Mouse (Mus musculus) limb, embryonic 11.5 days (tissue): Measurements from ENCODE around the gene Vapa. TPM values are rescaled to one million over a fixed set of nuclear protein-coding genes. Genes with fewer than 3 reads are reported as not detected.
A peak's percentile ranks its signal among the peaks of the same experiment; 100 is the strongest.

Experiments used
- ATAC-seq: fragments of 200-750 bp; cut with Nextera tagmentation; 2 replicates; pipeline ENCODE4 v1.8.0; 2017; ENCODE audit warnings: low read depth; ENCODE audit not compliant: insufficient number of reproducible peaks, low FRiP score, low TSS enrichment
- DNase-seq: peaks from one replicate; pipeline ENCODE4 v3.0.0-alpha.2; 2015; ENCODE audit warnings: low spot score
- H3K27ac ChIP-seq: fragments of 300-500 bp; sonication (generic); replicated peaks from 2 replicates; pipeline ENCODE4 v1.5.1; 2014; ENCODE audit warnings: low read depth, mild to moderate bottlenecking, low read length
- H3K27me3 ChIP-seq: fragments of 300-500 bp; sonication (generic); 2 replicates; pipeline ENCODE4 v1.6.1; 2014; ENCODE audit warnings: mild to moderate bottlenecking, low read length, mixed read lengths; ENCODE audit not compliant: control insufficient read depth, insufficient read depth
- H3K36me3 ChIP-seq: fragments of 300-500 bp; sonication (generic); 2 replicates; pipeline ENCODE4 v1.6.1; 2014; ENCODE audit warnings: mild to moderate bottlenecking, low read length, moderate library complexity, mixed read lengths; ENCODE audit not compliant: control insufficient read depth, insufficient read depth
- H3K4me1 ChIP-seq: fragments of 300-500 bp; sonication (generic); 2 replicates; pipeline ENCODE4 v1.6.1; 2014; ENCODE audit warnings: low read length, mixed read lengths; ENCODE audit not compliant: control insufficient read depth, insufficient read depth
- H3K4me2 ChIP-seq: fragments of 300-500 bp; sonication (generic); 2 replicates; pipeline ENCODE4 v1.6.1; 2014; ENCODE audit warnings: low read depth, mild to moderate bottlenecking, moderate library complexity; ENCODE audit not compliant: severe bottlenecking
- H3K4me3 ChIP-seq: fragments of 300-500 bp; sonication (generic); 2 replicates; pipeline ENCODE4 v1.5.1; 2014; ENCODE audit warnings: low read depth, low read length
- H3K9ac ChIP-seq: fragments of 300-500 bp; sonication (generic); 2 replicates; pipeline ENCODE4 v1.6.1; 2014; ENCODE audit warnings: mild to moderate bottlenecking, low read length
- H3K9me3 ChIP-seq: fragments of 300-500 bp; sonication (generic); 2 replicates; pipeline ENCODE4 v1.6.1; 2016; ENCODE audit warnings: low read length; ENCODE audit not compliant: control insufficient read depth
- WGBS: fragments of 180-500 bp; shearing (Covaris S2); extraction: QIAGEN DNeasy Blood & Tissue Kit; methylation state at CpG from one replicate; pipeline ENCODE4 v1.1.7; 2014; 5-methylcytosine and 5-hydroxymethylcytosine counted together
- polyA plus RNA-seq: library from polyadenylated mRNA; unstranded; fragments of >200 nt; fragmentation: Nextera tagmentation; extraction: Ambion mirVana; gene quantifications from 2 replicates; pipeline ENCODE4 v1.2.1, GENCODE M21; 2014

The Vapa gene
- polyA plus RNA-seq, 1 experiment from 2014 or later: 189 TPM

DNA sequence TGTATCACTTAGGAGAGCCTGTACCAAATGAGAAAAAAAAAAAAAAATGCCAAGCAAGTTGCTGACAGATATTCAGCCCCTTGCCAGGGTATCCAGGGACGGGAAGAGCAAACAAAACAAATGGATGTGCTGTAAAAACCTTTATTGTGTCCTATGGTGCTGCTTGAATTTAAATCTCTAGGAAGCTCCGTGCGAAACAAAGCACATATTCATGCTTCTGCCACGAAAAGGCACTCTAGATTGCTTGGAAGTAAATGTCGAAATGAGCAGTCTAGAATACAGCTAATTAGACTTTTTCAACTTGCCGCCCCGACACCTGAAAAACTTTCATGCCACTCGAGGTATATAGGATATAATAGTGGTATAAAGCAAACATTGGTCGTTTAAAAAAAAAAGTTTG lies 1.1 kb upstream of the Vapa start:
- WGBS: 3% methylated on average over 9 of the region's 9 CpGs
- ATAC-seq (no peak), DNase-seq (no peak)

DNA sequence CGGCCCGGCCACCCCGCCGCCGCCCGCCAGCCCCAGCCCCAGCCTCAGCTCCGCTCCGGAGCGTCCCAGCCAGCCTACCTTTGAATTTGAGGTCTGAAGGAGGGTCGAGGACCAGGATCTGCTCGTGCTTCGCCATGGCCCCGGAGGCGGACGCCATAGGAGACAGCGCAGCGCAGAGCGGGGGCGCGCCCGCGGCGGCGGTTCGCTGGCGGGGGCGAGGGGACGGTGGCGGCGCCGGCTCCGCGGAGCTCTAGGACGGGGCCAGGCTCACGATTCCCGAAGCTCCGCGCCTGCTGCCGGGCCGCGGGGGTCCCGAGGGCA lies 253 bp downstream of the Vapa start:
- peak; percentile 64 for ATAC-seq
- no peaks in the 10 kb centered on the region for H3K36me3 ChIP-seq

More for the DNA sequence above, 1.1 kb upstream of the Vapa start:
- peak overlapping the region; percentile 99 for H3K27ac ChIP-seq
- no peaks in the 10 kb centered on the region for H3K27me3 ChIP-seq
- peak overlapping the region; percentile 96 for H3K9ac ChIP-seq
- peak overlapping the region; percentile 96 for H3K4me3 ChIP-seq
- peak overlapping the region; percentile 66 for H3K4me2 ChIP-seq
- 0 out of 2 replicates have a peak, but pooled peaks cover 5% of the 10 kb centered on the region for H3K4me1 ChIP-seq
- H3K9me3 ChIP-seq: no peaks in the 10 kb centered on the region
- H3K36me3 ChIP-seq: no peaks in the 10 kb centered on the region

DNA sequence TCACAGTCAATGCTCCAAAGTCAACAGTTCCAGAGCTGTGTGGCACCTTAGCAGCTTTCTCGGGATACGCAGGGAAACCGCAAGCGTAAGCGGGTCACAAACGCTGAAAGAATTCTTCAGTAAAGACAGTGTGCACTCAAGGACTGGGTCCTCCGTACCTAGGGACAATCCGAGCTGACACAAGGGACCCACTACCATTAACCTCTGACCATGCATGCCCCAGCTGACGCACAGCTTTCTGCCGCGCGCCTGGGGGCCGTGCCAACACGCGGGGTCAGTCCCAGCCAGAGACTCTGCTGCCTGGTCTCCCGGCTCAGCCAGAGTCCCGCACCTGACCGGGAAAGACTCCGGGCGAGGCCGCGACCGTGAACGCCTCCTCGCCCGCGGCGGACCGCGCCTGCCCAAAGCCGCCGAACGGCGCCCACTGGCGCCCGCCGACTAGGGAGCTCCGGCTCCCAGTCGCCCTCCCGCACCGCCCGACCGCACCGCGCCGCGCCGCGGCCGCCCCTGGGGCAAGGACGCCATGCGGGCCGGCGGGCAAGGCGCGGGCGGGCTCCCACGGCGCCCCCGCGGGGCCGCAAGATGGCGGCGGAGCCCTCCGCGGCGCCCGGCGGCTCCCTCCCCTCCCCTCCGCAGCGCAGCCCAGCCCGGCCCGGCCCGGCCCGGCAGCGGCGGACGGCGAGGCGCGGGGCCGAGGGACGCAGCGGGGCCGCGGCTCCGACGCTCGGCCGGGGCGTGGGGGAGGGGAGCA lies 789 bp downstream of the Vapa start:
- H3K9ac ChIP-seq: peak overlapping the region; percentile 96
- ATAC-seq (peak; percentile 8), DNase-seq (peak; percentile 61)
- H3K27ac ChIP-seq: peak overlapping the region; percentile 99
- H3K4me3 ChIP-seq: peak overlapping the region; percentile 96
- WGBS: 0% methylated on average over 51 of the region's 91 CpGs
- H3K9me3 ChIP-seq: no peaks in the 10 kb centered on the region
- peak overlapping the region; percentile 66 for H3K4me2 ChIP-seq
- no peaks in the 10 kb centered on the region for H3K27me3 ChIP-seq
- no peaks in the 10 kb centered on the region for H3K36me3 ChIP-seq
- H3K4me1 ChIP-seq: peaks cover 11% of the 10 kb centered on the region; the same call in 1 of the 2 replicates

More for the DNA sequence above, 253 bp downstream of the Vapa start:
- H3K4me1 ChIP-seq: peaks cover 7% of the 10 kb centered on the region; the same call in 1 of the 2 replicates
- H3K27me3 ChIP-seq: no peaks in the 10 kb centered on the region
- peak overlapping the region; percentile 99 for H3K27ac ChIP-seq
- peak overlapping the region; percentile 96 for H3K4me3 ChIP-seq
- H3K4me2 ChIP-seq: peak overlapping the region; percentile 66
- no peaks in the 10 kb centered on the region for H3K9me3 ChIP-seq
- peak overlapping the region; percentile 96 for H3K9ac ChIP-seq
- WGBS: under 1% methylated on average over 34 of the region's 42 CpGs
- DNase-seq: no peak

DNA sequence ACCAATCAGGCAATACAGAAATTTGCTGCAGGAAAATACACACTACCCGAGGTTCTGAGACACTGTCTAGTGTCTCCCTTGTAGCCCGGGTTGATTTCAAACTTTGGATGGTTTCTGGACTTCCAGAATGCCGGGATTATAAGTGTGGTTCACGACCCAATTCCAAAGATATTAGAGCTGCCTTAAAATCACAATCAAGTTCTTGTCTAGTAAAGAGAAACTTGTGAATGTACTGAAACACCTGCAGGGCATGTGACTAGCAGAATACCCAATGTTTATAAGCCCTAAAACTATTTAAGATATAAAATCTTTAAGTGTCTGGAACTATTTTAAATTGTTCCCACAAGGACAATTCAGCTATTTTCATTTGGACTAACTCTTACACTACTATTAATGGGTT lies 1.6 kb downstream of the Vapa start:
- Histone ChIP-seq H3K9ac (no peak overlapping the region), H3K9me3 (no peaks in the 10 kb centered on the region), H3K4me2 (peak overlapping the region; percentile 66), H3K36me3 (no peaks in the 10 kb centered on the region), H3K27ac (no peak overlapping the region), H3K4me3 (peak overlapping the region; percentile 96), H3K4me1 (peaks cover 11% of the 10 kb centered on the region; the same call in 1 of the 2 replicates), H3K27me3 (no peaks in the 10 kb centered on the region)
- 16% methylated on average over 4 of the region's 4 CpGs for WGBS
- no peak for DNase-seq
- no peak for ATAC-seq

DNA sequence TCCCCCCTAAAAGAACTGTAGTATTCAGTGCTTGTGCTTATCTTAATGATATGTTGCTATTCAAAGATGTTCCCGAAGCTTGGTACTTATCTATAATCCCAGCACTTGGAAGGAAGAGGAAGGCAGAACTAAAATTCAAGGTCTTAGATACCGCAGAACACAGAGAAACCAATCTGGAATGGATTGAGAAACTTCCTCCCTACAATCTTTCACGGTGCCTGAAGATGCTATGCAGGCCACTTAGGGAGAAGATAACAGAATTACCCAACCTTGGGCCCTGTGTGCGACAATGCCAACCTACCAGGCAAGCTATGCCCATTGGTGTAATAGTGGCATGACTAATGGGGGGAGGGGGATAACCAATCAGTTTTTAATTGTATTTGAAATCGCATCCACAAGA lies 4.6 kb downstream of the Vapa start:
- H3K27ac ChIP-seq: no peak overlapping the region
- no peaks in the 10 kb centered on the region for H3K27me3 ChIP-seq
- H3K9me3 ChIP-seq: no peaks in the 10 kb centered on the region
- no peak for DNase-seq
- H3K36me3 ChIP-seq: no peaks in the 10 kb centered on the region
- peaks cover 8% of the 10 kb centered on the region; the same call in 1 of the 2 replicates for H3K4me1 ChIP-seq
- no peak for ATAC-seq
- WGBS: 84% methylated on average over 5 of the region's 5 CpGs
- no peak overlapping the region for H3K9ac ChIP-seq
- no peak overlapping the region for H3K4me2 ChIP-seq
- no peak overlapping the region for H3K4me3 ChIP-seq

DNA sequence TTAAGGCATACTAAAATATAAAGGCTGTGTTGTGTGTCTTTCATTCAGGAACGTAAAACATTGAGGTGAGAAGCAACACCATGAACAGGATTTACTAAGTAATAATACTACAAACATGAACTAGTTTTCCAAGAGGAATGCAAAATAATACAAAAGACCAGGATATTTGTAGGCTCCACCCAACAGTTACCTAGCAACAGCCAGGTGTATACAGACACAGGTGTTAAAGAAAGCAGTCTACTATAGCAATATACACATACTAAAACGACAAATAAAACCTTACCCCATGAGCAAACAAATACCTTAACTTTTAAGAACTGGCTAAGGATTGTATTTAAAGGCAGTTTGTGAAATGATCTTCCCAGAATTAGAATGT lies 5.1 kb downstream of the Vapa start:
- Histone ChIP-seq H3K4me3 (no peak overlapping the region), H3K36me3 (no peaks in the 10 kb centered on the region), H3K4me1 (peaks cover 8% of the 10 kb centered on the region; the same call in 1 of the 2 replicates), H3K27me3 (no peaks in the 10 kb centered on the region), H3K27ac (no peak overlapping the region), H3K9me3 (no peaks in the 10 kb centered on the region), H3K9ac (no peak overlapping the region), H3K4me2 (no peak overlapping the region)
- no peak for DNase-seq
- WGBS: 82% methylated on average over 2 of the region's 2 CpGs
- ATAC-seq: no peak

DNA sequence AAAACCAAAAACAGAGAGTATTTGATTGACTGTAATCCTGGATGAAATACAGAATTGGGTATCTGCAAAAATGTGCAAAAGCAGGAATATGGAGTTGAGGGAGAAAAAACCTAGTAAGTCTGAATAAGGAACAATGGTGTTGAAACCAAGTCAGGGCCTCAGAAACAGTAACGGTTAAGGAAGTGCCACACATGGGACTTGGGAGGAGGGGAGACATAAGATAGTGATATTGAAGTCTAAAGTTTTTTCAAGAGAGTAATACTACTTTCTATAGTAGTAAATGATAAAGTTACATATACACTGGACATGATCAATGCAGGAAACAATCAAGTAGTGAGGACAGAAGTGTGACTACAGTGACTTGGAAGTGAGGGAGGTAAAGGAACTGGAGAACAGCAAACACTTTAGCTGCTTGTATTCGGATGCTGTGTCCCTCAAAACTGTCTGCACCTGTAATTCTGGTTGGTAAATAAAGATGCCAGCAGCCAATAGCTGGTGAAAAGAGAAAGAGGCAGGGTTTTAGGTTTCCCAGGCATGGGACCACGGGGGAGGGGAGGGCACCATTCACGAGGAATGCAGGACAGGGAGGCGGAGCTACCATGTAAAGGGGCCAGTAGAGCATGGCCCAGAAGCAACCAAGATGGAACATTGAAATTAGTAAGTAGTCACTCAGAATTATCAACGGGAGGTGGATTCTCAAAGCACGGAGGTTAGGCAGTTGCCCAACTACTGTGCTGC lies 5.6 kb downstream of the Vapa start:
- H3K4me3 ChIP-seq: no peak overlapping the region
- H3K9ac ChIP-seq: no peak overlapping the region; the same call in 1 of the 2 replicates
- no peak overlapping the region for H3K4me2 ChIP-seq
- H3K9me3 ChIP-seq: no peaks in the 10 kb centered on the region
- H3K27me3 ChIP-seq: no peaks in the 10 kb centered on the region
- H3K27ac ChIP-seq: no peak overlapping the region
- DNase-seq (no peak), ATAC-seq (no peak)
- WGBS: 56% methylated on average over 7 of the region's 7 CpGs
- H3K36me3 ChIP-seq: no peaks in the 10 kb centered on the region
- peaks cover 8% of the 10 kb centered on the region; the same call in 1 of the 2 replicates for H3K4me1 ChIP-seq

DNA sequence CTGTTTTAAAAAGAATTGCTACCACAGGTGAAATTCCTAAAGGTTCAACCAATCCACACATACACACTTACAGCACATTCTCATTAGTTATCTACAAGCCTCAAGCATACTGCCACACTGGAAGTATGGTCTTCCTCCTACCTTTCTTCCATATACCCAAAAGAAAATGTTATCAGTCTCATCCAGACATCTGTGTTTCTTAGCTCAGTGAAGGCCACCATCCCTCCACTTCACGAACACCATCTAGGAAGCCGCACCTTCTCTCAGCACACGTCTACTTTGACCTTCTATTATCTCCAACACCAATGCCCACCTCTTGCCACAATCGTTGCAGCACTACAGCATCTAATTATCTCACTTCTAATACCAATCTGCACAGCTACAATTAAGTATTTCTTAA lies 7.3 kb downstream of the Vapa start:
- H3K9me3 ChIP-seq: no peaks in the 10 kb centered on the region
- H3K27me3 ChIP-seq: no peaks in the 10 kb centered on the region
- H3K4me2 ChIP-seq: no peak overlapping the region
- H3K4me3 ChIP-seq: no peak overlapping the region
- 90% methylated on average over 4 of the region's 4 CpGs for WGBS
- H3K4me1 ChIP-seq: peaks cover 7% of the 10 kb centered on the region; the same call in 1 of the 2 replicates
- no peaks in the 10 kb centered on the region for H3K36me3 ChIP-seq
- DNase-seq: no peak
- no peak overlapping the region for H3K9ac ChIP-seq
- no peak for ATAC-seq
- no peak overlapping the region for H3K27ac ChIP-seq
